Mouse (Mus musculus): Measurements from ENCODE around the gene Bms1. TPM values are rescaled to one million over a fixed set of nuclear protein-coding genes. Genes with fewer than 3 reads are reported as not detected.

The Bms1 gene
- polyA plus RNA-seq, 1 experiment from 2014 or later: 18.4 TPM

Small RNA genes lying within 50 kb of the gene (microRNA-seq; reads per million reads assigned to microRNA genes)
- not detected for gene Gm25953

Other genes with a start within 250 kb of the Bms1 start
- gene Ret, start 221.8 kb downstream of the Bms1 start, polyA plus RNA-seq (2015; fragmentation: Nextera tagmentation; extraction: Ambion mirVana): 30.1 and 31.6 TPM in 2 replicates
- gene Zfp248, start 36.1 kb upstream of the Bms1 start, polyA plus RNA-seq (2015; fragmentation: Nextera tagmentation; extraction: Ambion mirVana): 17.5 and 19.1 TPM in 2 replicates
- gene Zfp9, start 59.8 kb upstream of the Bms1 start, polyA plus RNA-seq (2015; fragmentation: Nextera tagmentation; extraction: Ambion mirVana): 10.4 and 12.5 TPM in 2 replicates
- 15.6 and 19.4 TPM in 2 replicates for gene Ankrd26, start 142.8 kb upstream of the Bms1 start, polyA plus RNA-seq (2015; fragmentation: Nextera tagmentation; extraction: Ambion mirVana)

All from neural tube, embryonic 15.5 days (tissue).